Mouse (Mus musculus) bone marrow macrophage, adult 2 months (primary cell): ENCODE results near the gene Depdc5. TPM values are rescaled to one million over a fixed set of nuclear protein-coding genes. Genes with fewer than 3 reads are reported as not detected.
A peak's percentile ranks its signal among the peaks of the same experiment; 100 is the strongest.
"Not testable (repeated sequence)": the region's sequence is repeated elsewhere in the genome, so short reads cannot be mapped to it uniquely, and the experiment has no call there.

Experiments used
- H3K27ac ChIP-seq: 2 replicates; pipeline ENCODE4 v1.5.1; 2012; ENCODE audit warnings: low read depth, low read length; ENCODE audit not compliant: insufficient read depth
- H3K4me1 ChIP-seq: 2 replicates; pipeline ENCODE4 v1.6.1; 2012; ENCODE audit warnings: low read length; ENCODE audit not compliant: control insufficient read depth, insufficient read depth
- H3K4me3 ChIP-seq: 2 replicates; pipeline ENCODE4 v1.5.1; 2012; ENCODE audit warnings: mild to moderate bottlenecking, low read length, moderate library complexity; ENCODE audit not compliant: insufficient read depth
- CTCF ChIP-seq: IDR thresholded peaks from 2 replicates; pipeline ENCODE4 v1.5.1; 2012; ENCODE audit warnings: low read depth, mild to moderate bottlenecking, low read length, moderate library complexity
- POLR2A ChIP-seq: IDR thresholded peaks from 2 replicates; pipeline ENCODE4 v1.6.1; 2012; ENCODE audit warnings: mild to moderate bottlenecking, low read depth, low read length, borderline replicate concordance
- polyA plus RNA-seq: library from polyadenylated mRNA; stranded (reverse); fragments of >200 nt; gene quantifications from 2 replicates; pipeline ENCODE4 v1.2.4, GENCODE M21; 2012; ENCODE audit not compliant: missing spikeins, insufficient read depth, insufficient read length

Depdc5 gene
- 16.7 and 21.0 TPM in 2 replicates for polyA plus RNA-seq

DNA sequence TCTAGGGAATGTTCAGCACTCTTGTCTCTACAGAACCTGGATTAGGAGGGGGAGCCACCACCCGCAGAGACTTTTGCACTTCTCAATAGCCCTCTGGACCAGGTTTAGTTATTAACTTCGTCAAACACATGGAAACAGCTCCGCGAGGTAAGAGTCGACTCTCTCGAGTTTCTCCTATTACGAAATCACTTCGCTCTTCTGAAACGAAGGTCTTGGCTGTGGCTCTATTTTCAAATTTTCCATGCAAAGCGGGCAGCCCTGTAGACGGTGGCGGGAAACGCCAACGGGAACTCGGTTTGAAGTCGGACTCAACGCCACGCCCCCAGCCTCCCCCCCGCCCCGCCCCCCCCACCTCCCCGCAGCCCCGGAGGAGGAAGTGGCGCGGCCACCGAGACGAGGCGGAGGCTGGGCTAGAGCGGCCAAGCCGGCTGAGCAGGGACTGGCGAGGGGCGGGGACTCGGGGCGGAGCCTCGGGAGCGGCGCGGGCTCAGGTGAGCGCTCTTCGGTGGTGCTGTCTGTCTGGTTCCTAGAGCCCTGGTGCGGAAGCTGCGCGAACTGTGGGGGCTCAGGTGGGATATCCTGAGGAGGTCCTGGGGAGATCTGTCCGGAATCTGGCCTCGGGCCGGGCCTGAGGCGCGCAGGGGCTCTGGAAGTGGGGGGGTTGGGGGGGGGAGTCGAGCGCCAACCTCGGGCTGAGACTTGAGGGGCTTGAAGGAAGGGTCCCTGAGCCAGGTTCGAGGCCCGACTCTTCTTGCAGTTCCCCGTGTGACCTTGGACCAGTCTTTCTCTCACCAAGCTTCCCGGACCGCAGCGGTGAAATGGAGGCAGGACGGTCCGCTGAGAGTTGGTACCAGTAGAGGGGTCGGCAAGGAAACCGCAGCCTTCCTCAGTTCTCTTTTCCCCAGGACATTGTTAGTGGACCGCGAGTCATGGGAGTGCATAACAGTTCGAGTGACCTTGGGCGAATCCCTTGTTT is at the start of gene Depdc5:
TSS of gene Depdc5 (plus strand) at position 449 of the 976 bp plus-strand sequence.
- TF ChIP-seq POLR2A = no peak
- no peak for TF ChIP-seq CTCF
- peak within 1 kb of the TSS; percentile 86 for H3K4me3 ChIP-seq
- H3K27ac ChIP-seq = peak within 1 kb of the TSS; percentile 92
- peaks cover 6% of the 10 kb centered on the region; the same call in 1 of the 2 replicates for H3K4me1 ChIP-seq

GRCm38 (mm10) chr5:32815396-32815795 is 48.1 kb upstream of the Depdc5 start:
- Histone ChIP-seq H3K4me3 (no peak overlapping the region), H3K27ac (no peak overlapping the region), H3K4me1 (no peaks in the 10 kb centered on the region)
- TF ChIP-seq POLR2A = no peak
- TF ChIP-seq CTCF = no peak

GRCm38 (mm10) chr5:32820471-32820870 is 43.0 kb upstream of the Depdc5 start:
- TF ChIP-seq CTCF (no peak), POLR2A (no peak)
- H3K4me1 ChIP-seq = no peaks in the 10 kb centered on the region
- H3K27ac ChIP-seq = no peak overlapping the region

GRCm38 (mm10) chr5:32827009-32827408 is 36.5 kb upstream of the Depdc5 start, which contains the start of gene Gm20671:
TSS of gene Gm20671 (minus strand) at chr5:32827109.
- Histone ChIP-seq H3K27ac (no peak within 1 kb of the TSS), H3K4me1 (no peaks in the 10 kb centered on the region), H3K4me3 (no peak within 1 kb of the TSS)
- TF ChIP-seq CTCF (no peak), POLR2A (no peak)

More at GRCm38 (mm10) chr5:32820471-32820870, 43.0 kb upstream of the Depdc5 start:
- H3K4me3 ChIP-seq = no peak overlapping the region

DNA sequence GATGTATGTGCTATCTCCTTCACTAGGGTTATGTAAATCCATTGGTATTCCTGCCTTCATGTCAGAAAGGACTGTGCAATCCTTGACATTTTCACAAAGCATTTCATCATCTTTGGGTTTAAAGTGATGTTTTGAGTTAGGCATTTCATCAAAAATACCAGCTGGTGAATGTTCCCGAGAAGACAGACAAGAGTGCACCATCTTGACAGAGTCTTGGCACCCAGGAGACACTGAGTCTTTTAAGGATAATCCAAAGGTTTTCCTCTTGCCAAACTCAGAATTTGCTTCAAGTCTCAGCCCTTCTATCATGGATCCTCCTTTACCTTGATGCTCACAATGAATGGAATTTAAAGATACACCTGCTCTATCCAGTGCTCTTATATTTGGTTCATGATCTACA is 34.7 kb upstream of the Depdc5 start:
- H3K27ac ChIP-seq, H3K4me1 ChIP-seq, H3K4me3 ChIP-seq: not testable (repeated sequence)

DNA sequence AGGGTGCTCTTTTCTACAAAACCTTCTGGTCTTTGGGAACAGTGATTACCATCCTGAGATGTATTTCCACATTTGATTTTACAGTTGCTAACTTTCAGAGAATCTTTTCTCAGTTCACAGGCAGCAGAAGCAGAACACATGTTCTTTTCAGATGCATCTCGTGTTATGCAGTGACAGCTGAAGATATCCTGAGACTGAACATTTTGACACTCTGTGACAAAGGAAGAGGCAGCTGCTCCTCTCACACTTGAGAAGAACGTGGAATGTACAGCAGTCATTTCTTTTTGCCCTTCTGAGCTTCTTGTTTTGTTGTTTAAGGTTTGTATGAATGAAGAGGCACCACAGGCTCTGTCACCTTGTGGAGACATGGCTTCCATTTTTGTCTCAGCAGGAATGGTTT is 33.4 kb upstream of the Depdc5 start:
- Histone ChIP-seq H3K4me1 (no peaks in the 10 kb centered on the region), H3K27ac (no peak overlapping the region), H3K4me3 (no peak overlapping the region)
- no peak for TF ChIP-seq POLR2A
- no peak for TF ChIP-seq CTCF

GRCm38 (mm10) chr5:32834497-32834896 is 29.0 kb upstream of the Depdc5 start:
- TF ChIP-seq POLR2A (no peak), CTCF (no peak)
- Histone ChIP-seq H3K27ac (no peak overlapping the region), H3K4me1 (no peaks in the 10 kb centered on the region), H3K4me3 (no peak overlapping the region)

DNA sequence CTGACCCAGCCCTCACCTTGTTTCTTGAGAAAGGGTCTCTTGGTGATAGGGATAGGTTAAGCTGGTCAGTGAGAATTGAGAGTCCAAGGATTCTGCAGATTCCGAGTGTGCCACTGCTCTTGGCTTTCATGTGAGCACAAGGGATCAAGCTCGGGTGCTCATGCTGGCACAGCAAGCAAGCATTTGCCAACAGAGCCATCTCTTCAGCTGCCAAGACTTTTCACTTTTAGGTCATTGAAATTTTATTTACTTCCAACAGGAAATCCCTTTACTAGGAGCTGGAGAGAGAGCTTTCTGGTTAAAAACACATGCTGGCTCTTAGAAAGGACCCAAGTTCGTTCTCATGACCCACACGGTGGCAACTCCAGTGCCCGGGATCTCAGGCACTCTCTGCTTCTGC is 26.5 kb upstream of the Depdc5 start:
- no peak overlapping the region for H3K27ac ChIP-seq
- no peak overlapping the region for H3K4me3 ChIP-seq
- no peak for TF ChIP-seq POLR2A
- no peak for TF ChIP-seq CTCF
- H3K4me1 ChIP-seq = no peaks in the 10 kb centered on the region

DNA sequence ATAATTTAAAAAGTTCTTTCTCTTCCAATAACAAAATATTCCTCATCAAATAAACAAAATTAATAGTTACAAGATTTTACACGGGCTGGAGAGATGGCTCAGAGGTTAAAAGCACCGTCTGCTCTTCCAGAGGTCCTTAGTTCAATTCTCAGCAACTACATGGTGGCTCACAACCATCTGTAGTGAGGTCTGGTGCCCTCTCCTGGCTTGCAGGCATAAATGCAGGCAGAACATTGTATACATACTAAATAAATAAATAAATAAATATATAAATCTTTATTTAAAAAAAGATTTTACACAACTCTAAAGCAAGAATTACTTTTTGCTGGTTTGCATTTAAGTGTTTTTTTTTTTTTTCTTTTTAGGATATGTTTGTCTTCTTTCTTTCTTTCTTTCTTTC is 23.5 kb upstream of the Depdc5 start:
- TF ChIP-seq POLR2A = no peak
- no peak for TF ChIP-seq CTCF
- Histone ChIP-seq H3K4me3 (no peak overlapping the region), H3K4me1 (no peaks in the 10 kb centered on the region)

GRCm38 (mm10) chr5:32849178-32849577 is 14.3 kb upstream of the Depdc5 start:
- no peak overlapping the region for H3K27ac ChIP-seq
- H3K4me1 ChIP-seq = peaks cover 24% of the 10 kb centered on the region
- H3K4me3 ChIP-seq = no peak overlapping the region
- TF ChIP-seq CTCF (no peak), POLR2A (no peak)

More for the DNA sequence above, 23.5 kb upstream of the Depdc5 start:
- H3K27ac ChIP-seq = no peak overlapping the region

DNA sequence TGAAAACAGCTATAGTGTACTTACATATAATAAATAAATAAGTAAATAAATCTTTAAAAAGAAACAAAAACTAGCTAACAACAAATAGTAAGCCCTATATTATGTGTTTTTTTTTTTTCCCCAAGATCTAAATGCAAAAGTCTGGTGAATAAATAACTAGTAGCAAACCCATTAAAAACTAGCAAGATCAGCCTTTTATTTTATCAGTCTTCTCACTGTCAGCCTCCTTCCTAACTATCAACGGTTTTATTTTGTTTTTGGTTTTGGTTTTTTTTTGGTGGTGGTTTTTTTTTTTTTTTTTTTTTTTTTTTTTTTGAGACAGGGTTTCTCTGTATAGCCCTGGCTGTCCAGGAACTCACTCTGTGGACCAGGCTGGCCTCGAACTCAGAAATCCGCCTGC is 13.9 kb upstream of the Depdc5 start:
- peaks cover 24% of the 10 kb centered on the region for H3K4me1 ChIP-seq
- not testable (repeated sequence) for H3K4me3 ChIP-seq, H3K27ac ChIP-seq
